Mouse (Mus musculus) cerebellum, adult 2 months (tissue): ENCODE results near the gene Cldn7.

Experiments used
- CTCF ChIP-seq: fragments of 200-500 bp; IDR thresholded peaks from 2 replicates; pipeline ENCODE4 v1.5.1; 2011; ENCODE audit warnings: low read depth, mild to moderate bottlenecking, control low read depth, low read length, moderate library complexity, borderline replicate concordance; ENCODE audit not compliant: insufficient read depth
- POLR2A ChIP-seq: fragments of 200-500 bp; IDR thresholded peaks from 2 replicates; pipeline ENCODE4 v1.6.1; 2011; ENCODE audit warnings: low read length, control low read depth, borderline replicate concordance; ENCODE audit not compliant: insufficient read depth

DNA sequence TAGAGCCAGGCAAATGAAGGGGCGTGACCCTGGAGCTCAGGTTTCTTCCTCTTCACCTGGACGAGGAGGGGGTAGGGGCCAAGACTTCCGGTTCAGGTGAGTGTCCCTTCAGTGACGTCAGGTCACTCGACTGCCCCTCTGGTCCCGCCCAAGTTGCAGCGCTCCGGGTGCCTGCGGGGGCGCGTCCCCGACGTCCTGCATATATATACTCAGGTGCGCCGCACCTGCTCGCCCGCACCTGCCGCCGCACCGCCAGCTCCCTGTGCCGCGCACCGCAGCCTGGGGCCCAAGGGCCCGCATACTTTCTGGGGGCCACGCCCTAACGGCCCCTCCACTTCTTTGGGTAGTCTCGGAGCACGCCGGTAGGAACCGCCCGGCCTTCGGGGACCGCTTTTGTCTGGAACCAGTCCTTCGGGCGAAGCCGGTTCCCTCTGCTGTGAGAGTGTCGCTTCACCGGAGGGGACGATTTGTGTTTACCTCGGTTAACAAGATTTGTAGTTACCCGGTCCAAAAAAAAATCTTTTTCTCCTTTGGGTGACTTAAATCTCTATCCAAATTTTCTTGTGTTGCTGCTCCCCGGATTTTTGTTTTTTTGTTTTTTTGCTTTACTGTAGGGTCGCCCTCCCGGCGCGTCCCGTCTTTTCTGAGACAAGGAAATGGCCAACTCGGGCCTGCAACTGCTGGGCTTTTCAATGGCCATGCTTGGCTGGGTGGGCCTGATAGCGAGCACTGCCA, 859 bp downstream of the Cldn7 start:
- TF ChIP-seq CTCF (no peak), POLR2A (no peak)
